Mouse (Mus musculus): ENCODE measurements around the gene Zfp1.

The Zfp1 gene

GRCm38 (mm10) chr8:111643264-111644141, at the start of gene Zfp1:
Zfp1 (plus strand) TSS chr8:111643401.
- DNase-seq (ENCODE audit: low spot score in 2 of 2) = peak; percentile 91 to 92

- DNase-seq (ENCODE audit: low spot score in 2 of 2) = no peak
Measured at GRCm38 (mm10) chr8:111594044-111594840, 49.0 kb upstream of the Zfp1 start.

- DNase-seq (ENCODE audit: low spot score in 2 of 2) = no peak
Measured at GRCm38 (mm10) chr8:111594951-111595350, 48.2 kb upstream of the Zfp1 start.

GRCm38 (mm10) chr8:111595712-111596484, 47.3 kb upstream of the Zfp1 start:
- peak; percentile 90 to 93 for DNase-seq (ENCODE audit: low spot score in 2 of 2)

- DNase-seq (ENCODE audit: low spot score in 2 of 2) = no peak
Measured at GRCm38 (mm10) chr8:111596485-111596821, 46.7 kb upstream of the Zfp1 start.

- DNase-seq (ENCODE audit: low spot score in 2 of 2) = no peak
Measured at GRCm38 (mm10) chr8:111597310-111597709, 45.9 kb upstream of the Zfp1 start.

GRCm38 (mm10) chr8:111599707-111600444, 43.3 kb upstream of the Zfp1 start:
- DNase-seq (ENCODE audit: low spot score in 2 of 2) = peak in 1 of 2 experiments; percentile 5

GRCm38 (mm10) chr8:111602050-111602449, 41.2 kb upstream of the Zfp1 start:
- DNase-seq (ENCODE audit: low spot score in 2 of 2) = peak in 1 of 2 experiments; percentile 3

GRCm38 (mm10) chr8:111604986-111605385, 38.2 kb upstream of the Zfp1 start:
- no peak for DNase-seq (ENCODE audit: low spot score in 2 of 2)

GRCm38 (mm10) chr8:111606961-111607360, 36.2 kb upstream of the Zfp1 start:
- DNase-seq (ENCODE audit: low spot score in 2 of 2) = no peak

- no peak for DNase-seq (ENCODE audit: low spot score in 2 of 2)
Measured at GRCm38 (mm10) chr8:111607414-111607813, 35.8 kb upstream of the Zfp1 start.

- no peak for DNase-seq (ENCODE audit: low spot score in 2 of 2)
Measured at GRCm38 (mm10) chr8:111613181-111613580, 30.0 kb upstream of the Zfp1 start.

- DNase-seq (ENCODE audit: low spot score in 2 of 2) = no peak
Measured at GRCm38 (mm10) chr8:111614786-111615701, 28.2 kb upstream of the Zfp1 start.

- no peak for DNase-seq (ENCODE audit: low spot score in 2 of 2)
Measured at GRCm38 (mm10) chr8:111617812-111618211, 25.4 kb upstream of the Zfp1 start.

GRCm38 (mm10) chr8:111618273-111618672, 24.9 kb upstream of the Zfp1 start:
- no peak for DNase-seq (ENCODE audit: low spot score in 2 of 2)

GRCm38 (mm10) chr8:111619936-111620335, 23.3 kb upstream of the Zfp1 start:
- no peak for DNase-seq (ENCODE audit: low spot score in 2 of 2)

- DNase-seq (ENCODE audit: low spot score in 2 of 2) = no peak
Measured at GRCm38 (mm10) chr8:111622104-111622503, 21.1 kb upstream of the Zfp1 start.

GRCm38 (mm10) chr8:111622553-111622952, 20.6 kb upstream of the Zfp1 start:
- DNase-seq (ENCODE audit: low spot score in 2 of 2) = no peak

GRCm38 (mm10) chr8:111624081-111624852, 18.9 kb upstream of the Zfp1 start:
- peak; percentile 35 to 49 for DNase-seq (ENCODE audit: low spot score in 2 of 2)

Measured in thymus, postnatal 10 days (tissue).